Mouse (Mus musculus): Measurements from ENCODE around the gene D430041D05Rik.
A peak's percentile ranks its signal among the peaks of the same experiment; 100 is the strongest.

GRCm38 (mm10) chr2:104095741-104096213 is 315.0 kb downstream of the D430041D05Rik start, which contains the start of gene Cd59a:
- TF ChIP-seq POLR2A (IDR thresholded peaks at IDR 0.05; ENCODE audit: insufficient read length, low read depth) (peak; percentile 50), MAX (IDR thresholded peaks at IDR 0.05; ENCODE audit: low read depth) (no peak), USF1 (IDR thresholded peaks at IDR 0.05; ENCODE audit: low read depth) (no peak), MYOD1 (IDR thresholded peaks at IDR 0.05; ENCODE audit: control insufficient read depth in 1 of 3, insufficient read length in 2 of 3, low read depth in 2 of 3) (no peak), TCF12 (IDR thresholded peaks at IDR 0.05; ENCODE audit: insufficient read depth, poor library complexity, severe bottlenecking) (no peak), REST (IDR thresholded peaks at IDR 0.05; ENCODE audit: insufficient read depth, insufficient read length) (no peak), MYOG (IDR thresholded peaks at IDR 0.05; ENCODE audit: control insufficient read depth in 1 of 3, insufficient read depth in 1 of 3, insufficient read length in 2 of 3, low read depth in 2 of 3) (no peak)

All from myocyte (in vitro differentiated cells).